Mouse (Mus musculus) left cerebral cortex, adult 9 months (tissue): ENCODE results near the gene Trmt6.
A peak's percentile ranks its signal among the peaks of the same experiment; 100 is the strongest.

Experiments
- DNase-seq, 2 experiments: peaks; one replicate each; pipeline ENCODE4 v3.0.0; 2022; ENCODE audit warnings: low spot score in 2 of 2

Gene Trmt6

DNA sequence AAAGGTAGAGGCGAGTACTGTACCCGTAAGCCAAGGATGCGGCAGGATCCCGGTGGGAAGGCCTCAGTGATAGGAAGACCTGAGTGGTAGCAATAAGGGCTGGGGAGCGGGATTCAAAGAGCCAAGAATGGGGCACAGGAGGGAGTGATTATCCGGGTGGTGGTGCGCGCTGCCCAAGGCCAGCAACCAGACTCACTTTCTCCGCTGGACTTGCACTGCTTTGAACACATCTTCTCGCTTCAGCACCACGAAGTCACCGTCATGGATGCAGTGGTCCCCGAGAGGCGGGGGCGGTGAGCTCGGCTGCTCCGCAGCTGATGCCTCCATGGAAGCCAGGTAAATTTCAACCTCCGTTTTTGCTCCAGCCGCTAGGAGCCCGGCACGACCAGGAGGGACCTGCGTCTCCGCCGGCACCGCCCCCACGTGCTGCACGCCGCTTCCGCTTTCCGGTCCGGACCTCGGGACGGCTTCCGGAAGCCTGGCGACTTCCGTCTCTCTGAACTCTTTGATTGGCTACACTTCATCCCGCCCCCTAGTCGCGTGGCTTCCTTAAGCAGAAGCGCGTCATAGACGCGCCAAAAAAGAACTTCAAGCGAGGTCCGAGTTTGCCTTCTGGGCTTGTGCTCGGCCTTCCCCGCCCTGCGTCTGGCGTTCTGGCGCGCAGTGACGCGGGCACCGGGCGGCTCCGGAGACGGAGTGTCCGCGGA lies at the start of gene Trmt6, which contains the start of gene Mcm8:
Gene Trmt6, minus strand, starts transcription at position 448 of the 707 bp plus-strand sequence.
Gene Mcm8, plus strand, starts transcription at position 534 of the 707 bp plus-strand sequence.
- peak; percentile 77 to 90 for DNase-seq

DNA sequence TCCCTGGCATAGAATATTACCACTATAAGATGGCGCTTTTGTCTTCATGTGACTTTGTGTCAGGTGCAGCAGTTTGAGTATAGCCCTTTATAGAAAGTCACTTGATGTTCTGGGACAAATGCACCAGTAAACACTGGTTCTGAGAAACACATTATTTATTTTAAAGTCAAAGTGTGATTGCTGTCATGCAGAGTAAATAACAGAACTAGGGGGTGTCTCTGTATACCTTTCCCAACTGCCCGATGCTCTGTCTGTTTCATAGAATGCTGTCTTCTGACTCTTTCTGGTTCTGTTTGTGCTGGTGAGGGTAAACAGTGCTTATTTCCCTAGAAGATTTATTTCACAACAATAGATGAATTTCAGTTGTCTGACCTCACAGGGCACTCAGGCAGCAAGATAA lies 47.5 kb upstream of the Trmt6 start:
- no peak for DNase-seq

DNA sequence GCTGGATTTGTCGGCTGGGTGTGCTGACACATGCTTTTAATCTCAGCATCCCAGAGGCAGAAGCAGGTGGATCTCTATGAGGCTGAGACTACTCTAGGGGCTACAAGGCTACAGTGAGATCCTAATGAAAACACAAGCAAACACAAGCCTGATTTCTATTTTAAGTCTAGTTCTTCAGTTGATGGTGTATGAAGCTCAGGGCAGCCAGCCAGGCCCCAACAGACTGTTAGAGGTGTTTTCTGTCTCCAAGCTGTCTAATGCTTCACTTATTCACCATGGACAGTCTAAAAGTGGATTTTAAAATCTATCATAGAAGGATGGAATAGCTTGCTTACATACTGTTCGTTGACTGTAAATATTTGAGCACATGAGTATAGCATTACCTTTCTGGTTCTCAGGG lies 45.6 kb upstream of the Trmt6 start:
- DNase-seq = no peak

DNA sequence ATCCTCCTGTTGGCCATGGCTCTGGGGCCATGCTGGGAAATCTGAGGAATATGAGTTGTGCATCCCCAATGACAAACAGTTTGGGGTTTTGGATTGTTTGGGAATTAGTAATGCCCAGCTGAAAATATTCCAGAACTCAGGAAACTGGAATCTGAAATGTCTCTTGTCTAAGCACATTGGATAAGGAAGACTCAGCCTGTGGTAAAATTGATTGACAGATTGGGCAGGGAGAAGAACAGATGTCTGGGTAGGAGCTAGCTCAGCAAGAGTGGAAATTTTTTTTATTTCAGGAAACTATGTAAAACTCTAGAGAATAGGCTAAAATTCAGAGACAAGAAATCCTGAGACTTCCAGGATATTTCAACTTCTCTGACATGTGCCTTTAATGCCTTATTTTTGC lies 44.6 kb upstream of the Trmt6 start:
- DNase-seq = no peak

DNA sequence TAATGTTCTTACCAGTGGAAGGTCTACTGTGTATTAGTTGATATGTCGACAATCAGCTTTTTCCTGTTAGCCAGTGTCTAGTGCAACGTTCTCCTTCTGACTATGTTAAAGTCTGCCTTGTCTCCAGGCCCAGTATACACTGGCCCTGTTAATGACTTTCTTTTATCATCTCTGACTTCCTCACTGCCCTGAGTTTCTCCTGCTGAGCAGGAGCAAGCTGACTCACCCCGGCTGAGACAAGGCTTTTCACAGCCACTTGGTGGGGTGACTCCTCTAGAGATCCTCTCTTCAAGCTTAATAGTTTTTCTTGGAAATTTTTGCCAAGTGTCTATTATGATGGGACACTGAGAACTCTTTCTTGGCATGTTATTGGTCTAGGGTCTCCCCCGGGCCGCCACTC lies 40.5 kb upstream of the Trmt6 start:
- no peak for DNase-seq

DNA sequence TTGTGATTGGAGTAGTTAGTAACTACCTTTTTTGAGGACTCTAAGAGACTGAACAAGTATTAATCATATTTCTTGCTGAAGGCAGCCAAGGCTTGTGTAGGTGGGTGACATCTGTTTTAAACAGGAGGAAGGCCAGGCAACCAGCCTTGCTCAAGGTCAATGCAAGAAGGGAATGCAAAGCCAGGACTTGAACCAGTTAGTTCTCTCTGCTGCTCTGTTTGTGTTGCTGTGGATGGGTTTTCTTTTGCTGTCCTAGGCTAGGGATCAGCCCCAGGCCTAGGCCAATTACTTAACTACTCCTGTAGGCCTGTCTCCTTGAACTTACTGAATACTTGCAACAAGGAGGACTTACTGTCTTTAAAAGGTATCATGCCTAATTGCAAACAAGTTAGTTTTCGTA lies 37.2 kb upstream of the Trmt6 start:
- no peak for DNase-seq

DNA sequence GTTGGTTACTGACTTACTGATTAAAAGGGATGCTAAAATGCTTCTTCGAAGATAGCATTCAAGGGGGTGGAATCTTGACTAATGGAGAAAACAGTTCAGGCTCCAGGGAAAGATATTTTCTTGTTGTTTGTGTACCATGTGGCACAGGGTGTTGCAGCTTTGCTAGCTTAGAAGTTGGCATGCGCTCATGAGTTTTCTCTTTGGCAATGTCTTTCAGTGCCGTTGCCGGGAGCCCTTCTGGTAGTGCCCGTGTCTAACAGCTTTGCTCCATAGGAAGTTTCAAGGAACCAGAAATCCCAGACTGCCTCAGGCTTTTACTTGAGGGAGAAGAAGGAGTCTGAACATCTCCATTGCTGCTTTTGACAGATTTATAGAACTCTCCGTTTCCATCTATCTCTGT lies 33.3 kb upstream of the Trmt6 start:
- no peak for DNase-seq

DNA sequence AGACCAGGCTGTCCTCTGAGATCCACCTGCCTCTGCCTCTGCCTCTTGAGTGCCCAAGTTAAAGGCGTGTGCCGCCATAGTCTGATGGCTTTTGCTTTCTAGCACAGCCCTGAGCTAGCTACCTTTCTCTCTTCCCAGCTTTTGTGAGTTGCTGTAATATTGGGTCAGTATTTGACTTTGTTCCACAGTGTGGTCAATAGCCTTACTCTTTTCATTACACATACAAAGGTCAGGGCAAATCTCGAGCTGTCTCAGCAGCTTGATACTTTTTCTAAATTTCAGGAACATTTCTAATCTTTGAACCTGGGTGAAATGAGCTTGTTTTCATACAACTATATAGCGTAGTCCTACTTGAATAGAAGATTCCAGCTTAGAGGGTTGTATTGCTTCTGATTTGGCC lies 32.5 kb upstream of the Trmt6 start:
- DNase-seq = no peak

DNA sequence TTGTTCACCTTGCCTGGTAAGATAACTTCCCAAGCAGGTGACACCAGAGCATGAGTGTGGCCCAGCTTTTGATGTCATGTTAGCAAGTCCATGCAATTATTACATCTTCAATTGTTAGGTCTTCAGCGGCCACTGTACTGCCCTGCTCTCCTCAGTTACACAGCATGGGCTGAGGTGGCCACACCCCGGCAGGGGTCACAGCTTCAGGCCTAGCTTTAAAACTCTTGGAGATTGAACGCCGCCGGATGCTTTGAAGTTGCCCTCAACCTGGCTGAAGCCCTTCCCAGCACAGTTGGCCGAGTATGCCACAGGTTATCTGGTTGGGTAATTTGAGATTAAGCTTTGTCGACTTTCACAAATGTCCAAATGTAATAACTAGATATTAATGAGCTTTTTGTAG lies 31.7 kb upstream of the Trmt6 start:
- no peak for DNase-seq

DNA sequence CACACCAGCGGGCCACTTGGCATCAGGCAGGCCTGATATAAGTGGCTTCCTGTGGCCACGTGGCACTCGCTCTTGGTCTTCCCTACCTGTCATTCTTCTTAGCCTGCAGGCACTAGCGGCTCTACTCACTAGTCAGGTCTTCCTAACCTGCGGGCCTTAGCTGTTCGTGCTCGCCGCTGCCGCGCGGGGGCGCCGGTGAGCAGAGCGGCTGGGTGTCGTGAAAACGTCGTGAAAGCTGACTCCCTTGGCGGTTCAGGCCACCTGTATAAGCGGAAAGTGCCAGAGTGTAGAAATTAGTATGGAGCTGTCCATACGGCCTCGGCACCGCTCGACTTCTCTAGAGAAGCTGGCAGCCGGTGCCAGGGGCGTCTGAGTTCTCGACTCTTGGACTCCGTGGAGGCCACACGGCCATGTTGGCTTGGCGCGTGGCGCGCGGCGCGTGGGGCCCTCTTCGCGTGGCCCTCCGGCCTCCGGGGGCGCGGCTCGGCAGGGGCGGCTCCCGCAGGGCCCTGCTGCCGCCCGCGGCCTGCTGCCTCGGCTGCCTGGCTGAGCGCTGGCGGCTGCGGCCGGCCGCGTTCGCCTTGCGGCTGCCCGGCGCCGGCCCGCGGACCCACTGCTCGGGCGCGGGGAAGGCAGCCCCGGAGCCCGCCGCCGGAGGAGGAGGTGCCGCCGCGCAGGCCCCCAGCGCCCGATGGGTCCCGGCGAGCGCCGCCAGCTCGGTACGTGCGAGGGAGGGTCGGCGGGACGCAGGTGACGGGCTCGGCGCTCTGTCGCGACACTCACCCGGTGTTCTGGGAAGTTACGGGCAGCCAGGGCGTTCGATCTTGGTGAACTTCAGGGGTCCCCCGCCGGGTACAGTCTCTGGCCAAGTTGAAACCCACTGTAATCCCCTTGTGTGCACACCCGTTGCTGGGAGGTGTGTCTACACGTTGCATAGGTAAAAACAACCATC lies 30.8 kb upstream of the Trmt6 start, which contains the start of gene Crls1:
Gene Crls1, plus strand, starts transcription at position 260 of the 952 bp plus-strand sequence.
- DNase-seq = peak; percentile 86 to 98

DNA sequence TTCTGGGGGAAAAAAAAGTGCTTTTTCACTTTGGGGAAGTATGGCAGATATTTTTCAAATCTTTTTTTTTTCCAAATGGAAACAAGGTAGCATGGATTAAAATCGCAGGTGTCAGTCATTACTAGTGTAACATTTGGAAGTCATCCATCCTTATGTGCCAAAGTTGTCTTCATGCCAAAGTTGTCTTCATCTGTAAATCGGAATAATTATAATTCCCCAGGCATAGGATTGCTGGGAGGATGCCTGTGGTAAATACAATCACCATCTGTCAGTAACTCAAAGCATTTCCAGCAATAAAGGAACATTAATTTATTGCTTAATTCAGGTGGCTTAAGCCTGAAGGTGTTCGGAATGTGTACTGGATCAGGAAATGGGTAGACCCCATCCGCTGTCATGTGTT lies 25.2 kb upstream of the Trmt6 start:
- no peak for DNase-seq

DNA sequence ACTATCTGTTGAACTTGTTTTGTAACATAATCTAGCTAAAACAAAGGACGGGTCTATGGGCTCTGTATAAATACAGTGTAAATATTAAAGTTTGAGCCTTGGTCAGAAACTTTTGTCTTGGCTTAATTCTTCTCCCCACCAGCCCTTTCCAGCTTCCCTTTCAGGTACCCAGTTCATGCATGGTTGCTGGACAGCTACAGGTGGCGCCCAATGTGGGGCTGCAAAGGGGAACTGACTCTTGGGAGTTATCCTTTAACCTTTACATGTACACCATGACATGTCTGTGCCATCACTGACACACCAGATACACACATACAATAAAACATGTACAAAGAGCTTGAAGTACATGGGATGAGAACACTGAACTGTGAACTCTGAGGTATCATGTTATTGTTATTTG lies 12.9 kb downstream of the Trmt6 start:
- no peak for DNase-seq

DNA sequence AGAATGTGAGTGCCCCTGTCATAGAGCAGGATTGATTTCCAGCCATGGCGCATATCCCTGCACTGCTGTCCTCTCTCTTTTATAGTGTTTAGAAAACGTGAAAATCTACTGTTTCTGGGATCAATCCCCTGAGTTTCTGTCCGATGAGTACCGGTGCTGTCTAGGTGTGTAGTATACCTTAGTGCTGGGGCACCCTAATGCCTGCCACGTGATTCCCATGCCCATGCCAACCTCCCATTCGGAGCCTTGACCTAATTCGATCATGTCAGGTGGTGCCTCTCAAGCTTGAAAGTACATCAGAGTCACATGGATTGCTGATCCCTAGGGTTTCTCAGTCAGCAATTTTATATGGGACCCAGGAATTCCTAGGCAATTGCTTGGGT lies 21.7 kb downstream of the Trmt6 start:
- DNase-seq = no peak

DNA sequence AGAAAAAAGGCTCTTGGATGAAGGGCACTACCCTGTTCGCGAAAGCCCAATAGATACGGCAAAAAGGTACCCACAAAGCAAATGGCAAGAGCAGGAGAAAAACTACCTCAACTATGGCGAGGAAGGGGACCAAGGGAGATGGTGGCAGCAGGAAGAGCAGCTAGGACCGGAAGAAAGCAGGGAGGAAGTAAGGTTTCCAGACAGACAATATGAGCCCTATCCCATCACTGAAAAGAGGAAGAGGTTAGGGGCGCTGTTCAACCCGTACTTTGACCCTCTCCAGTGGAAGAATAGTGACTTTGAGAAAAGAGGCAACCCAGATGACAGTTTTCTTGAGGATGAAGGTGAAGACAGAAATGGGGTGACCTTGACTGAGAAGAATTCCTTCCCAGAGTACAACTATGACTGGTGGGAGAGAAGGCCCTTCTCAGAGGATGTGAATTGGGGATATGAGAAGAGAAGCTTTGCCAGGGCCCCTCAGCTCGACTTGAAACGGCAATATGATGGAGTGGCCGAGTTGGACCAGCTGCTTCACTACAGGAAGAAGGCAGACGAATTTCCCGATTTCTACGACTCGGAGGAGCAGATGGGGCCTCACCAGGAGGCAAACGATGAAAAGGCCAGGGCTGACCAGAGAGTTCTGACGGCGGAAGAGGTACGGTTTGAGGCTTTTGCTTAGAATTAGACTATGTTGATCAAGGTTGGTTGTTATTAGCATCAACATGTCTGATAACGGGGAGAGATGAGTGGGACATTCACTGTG lies 22.2 kb downstream of the Trmt6 start:
- no peak for DNase-seq

DNA sequence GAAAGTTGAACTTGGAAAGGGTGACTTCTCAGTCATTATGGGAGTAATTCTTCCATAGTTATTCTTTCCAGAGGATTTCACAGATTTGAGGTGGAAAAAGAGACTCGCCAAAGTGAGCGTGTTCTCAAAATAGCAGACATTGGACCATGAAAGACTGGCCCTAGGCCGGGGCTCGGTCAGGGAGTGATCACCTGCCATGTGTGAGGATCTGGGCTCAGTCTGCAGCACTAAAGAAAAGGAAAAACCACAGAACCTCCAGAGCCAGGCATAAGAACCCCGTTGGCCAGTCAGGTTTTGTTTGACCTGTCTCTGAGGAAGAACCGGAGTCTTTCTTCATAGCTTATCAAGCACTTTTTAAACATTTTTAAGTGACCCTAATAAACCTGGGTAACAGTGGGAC lies 31.8 kb downstream of the Trmt6 start:
- no peak for DNase-seq

DNA sequence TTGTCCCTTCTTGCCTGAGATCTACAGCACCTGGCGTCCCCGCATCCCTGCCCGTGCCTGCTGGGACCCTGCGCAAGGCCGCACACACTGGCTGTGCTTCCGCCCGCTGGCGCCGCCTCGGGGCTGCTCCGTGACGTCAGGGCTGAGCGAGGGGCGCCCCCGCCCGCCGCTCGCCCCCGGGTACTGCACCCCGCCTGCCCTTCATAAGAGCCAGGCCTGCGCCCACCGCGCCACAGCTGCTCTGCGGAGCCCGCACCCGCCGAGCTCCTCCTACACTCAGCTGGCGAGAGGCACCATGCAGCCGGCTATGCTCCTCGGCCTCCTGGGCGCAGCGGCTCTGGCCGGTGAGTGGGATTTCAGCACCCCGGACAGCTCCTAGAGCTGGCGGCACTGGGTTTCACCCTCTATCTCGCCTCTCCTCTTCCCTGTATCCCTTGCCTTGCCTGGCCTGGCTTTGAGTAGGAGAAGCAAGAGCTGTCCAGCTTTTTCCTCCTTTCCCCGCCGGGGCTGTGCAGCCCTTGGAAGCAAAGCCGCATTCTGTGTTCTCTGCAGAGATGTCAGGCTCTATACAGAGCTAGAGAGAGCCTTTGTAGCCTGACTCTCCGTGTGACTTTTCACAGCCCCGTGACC lies 34.3 kb downstream of the Trmt6 start:
- DNase-seq = peak; percentile 62 to 83

DNA sequence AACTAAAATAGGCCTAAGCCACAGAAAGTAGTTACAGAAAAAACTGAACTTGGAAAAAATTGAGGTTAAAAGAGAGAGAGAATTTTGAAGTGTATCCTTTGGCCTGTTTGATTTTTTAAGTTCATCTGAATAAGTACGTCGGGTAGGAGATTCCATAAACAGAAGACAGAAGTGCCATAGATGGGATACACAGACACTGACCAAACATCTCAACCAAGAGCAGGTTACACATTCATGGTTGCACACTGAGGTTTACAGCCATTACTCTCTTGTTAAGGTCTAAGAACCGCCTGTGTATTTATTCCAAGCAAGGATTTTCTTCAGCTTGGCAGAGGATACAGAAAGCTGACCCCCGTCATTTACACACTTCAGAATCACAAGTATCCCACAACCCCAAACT lies 34.9 kb downstream of the Trmt6 start, which contains the start of gene Chgb:
Gene Chgb, plus strand, starts transcription at position 301 of the 400 bp plus-strand sequence.
- no peak for DNase-seq

DNA sequence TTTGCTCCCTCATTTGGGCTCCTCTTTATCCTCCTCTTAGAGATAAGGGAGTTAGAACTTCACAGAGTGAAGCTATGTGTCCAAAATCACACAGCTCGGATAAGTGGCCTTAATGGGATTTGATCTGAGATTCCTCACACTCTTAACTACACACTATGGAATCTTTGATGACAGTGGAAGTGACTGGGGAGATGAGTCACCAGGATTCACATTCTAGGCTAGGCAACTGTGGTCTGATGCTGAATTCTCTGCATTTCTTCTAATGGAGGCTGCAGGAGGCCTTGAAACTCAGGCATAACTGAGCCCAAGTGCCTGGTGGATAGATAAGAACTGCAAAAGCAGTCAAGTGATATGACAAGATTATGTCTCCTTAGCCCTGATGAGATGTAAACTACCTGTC lies 45.0 kb downstream of the Trmt6 start:
- no peak for DNase-seq

DNA sequence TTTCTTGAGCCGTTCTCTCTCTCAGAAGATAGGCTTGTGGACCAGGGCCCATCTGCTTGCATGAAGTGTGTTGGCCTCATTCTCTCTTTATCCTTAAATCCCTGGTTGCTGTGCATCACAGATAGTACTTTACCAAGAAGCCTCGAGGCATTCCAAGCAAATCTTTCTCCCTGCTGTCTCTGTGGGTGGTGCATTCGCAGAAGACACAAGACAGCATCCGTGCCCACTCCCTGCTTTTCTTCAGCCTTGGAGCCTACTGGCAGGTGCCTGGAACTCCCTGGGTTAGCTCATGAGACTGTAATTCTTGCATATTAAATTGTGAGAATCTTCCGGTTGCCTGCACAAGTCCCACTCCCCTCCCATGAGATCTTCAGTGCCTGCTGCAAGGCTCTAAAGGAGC lies 57.9 kb downstream of the Trmt6 start:
- peak; percentile 67 to 86 for DNase-seq
